Mouse (Mus musculus): ENCODE measurements at regions not wholly inside any gene's neighbourhood (a gene's known extent, or its start where the extent isn't known, plus 50 kb on each side); places are given as distances from the start of the nearest gene placed in this dataset.

- no peak for DNase-seq (ENCODE audit: low spot score)
Observed at GRCm38 (mm10) chr5:37897501-37897900, 73.1 kb upstream of the Msx1 start.

DNA sequence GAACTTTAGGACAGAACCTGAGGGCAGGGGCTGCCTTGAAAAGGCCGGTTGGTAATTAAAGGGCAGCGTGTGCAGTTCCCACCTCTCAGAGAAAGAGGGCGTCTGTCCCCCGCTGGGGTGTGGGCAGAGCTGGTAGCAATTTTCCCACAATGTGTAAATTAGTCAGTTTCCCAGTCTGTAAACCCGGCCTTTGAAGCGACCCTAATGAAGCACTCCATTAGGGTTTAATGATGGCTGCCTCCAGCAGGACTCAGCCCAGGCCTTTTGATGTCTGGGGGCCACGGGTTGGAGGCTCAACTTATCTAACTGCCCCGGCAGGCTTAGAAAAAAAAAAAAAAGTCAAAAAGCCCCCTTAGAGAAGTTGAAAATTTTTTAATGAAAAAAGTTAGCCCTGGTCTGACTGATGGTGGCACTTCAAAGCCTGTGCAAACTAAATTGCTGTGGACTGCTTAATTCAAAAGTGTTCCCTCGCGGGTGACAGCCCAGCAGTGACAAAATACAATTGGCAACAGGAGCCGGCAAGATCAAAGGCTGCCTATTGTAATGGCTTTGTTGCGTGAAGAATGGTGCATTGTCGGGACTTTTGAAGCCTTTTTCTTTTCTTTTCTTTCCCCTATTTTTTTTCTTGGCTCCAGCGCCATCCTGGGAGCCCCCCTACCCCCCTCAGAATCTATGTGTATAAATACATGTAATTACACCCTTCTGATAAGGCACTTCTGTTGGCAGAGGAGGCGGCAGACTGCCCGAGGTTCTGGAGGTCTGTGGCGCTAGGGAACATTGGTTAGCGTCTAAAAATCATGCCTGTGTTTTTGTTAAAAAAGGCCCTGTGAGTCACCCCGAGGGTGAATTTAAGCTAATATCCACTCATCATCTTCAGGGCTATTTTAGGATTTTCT is 71.3 kb upstream of the Msx1 start:
- DNase-seq (ENCODE audit: low spot score): no peak

GRCm38 (mm10) chr5:37893639-37894550 is 69.5 kb upstream of the Msx1 start:
- DNase-seq (ENCODE audit: low spot score): peak; percentile 31

GRCm38 (mm10) chr5:37890641-37891040 is 66.3 kb upstream of the Msx1 start:
- DNase-seq (ENCODE audit: low spot score): no peak

GRCm38 (mm10) chr5:37879668-37880380 is 55.4 kb upstream of the Msx1 start:
- DNase-seq (ENCODE audit: low spot score): peak; percentile 34

DNA sequence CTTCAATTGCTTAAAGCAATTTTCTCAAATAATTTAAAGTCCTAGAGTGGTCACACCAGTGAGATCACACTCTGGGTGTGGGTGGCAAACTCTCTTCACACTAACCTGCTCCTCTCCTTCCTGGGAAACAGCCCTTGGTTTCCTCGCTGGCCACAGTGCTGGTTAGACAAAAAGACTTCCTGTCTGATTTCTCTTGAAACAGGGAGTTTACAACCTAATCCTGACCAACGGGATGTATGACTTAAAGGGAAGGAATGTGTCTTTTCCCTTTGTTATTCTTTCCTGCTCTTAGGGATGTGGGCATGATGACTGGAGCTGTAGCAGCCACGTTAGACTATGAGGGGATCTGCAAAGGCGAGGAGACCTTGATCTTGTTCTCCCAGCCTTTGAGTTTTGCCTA is 51.9 kb upstream of the Msx1 start:
- DNase-seq (ENCODE audit: low spot score): no peak

- DNase-seq (ENCODE audit: low spot score): peak; percentile 19
Observed at GRCm38 (mm10) chr5:37875452-37875851, 51.1 kb upstream of the Msx1 start.

DNA sequence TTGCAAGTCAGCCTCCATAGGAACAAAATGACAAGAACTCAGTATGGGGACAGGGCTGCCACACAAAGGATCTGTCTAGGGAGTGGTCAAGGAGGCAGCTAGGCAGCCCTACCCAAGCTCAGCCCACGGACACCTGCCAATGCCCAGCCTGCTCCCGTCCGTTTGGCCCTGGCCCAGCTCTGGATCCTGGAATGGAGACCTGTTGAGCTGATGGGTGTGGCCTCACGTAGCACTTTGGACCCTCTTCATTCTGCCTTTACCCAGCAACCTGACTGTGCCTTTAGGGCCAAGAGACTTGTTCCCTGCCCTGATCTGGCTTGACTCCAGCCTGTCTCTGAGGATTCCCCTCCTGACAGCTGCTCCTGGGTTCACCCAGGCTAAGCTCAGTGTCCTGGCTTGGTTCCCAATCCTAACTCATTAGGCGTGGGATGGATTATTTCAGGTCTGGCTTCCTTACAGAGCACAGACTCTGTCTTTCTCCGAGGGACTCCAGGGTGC is 50.5 kb upstream of the Msx1 start:
- DNase-seq (ENCODE audit: low spot score): peak; percentile 25
